Mouse (Mus musculus) stomach, postnatal 0 days (tissue): ENCODE results near the gene Zhx3.

Experiments
- CTCF ChIP-seq: IDR thresholded peaks from 2 replicates; pipeline ENCODE4 v1.5.1; 2016; ENCODE audit warnings: antibody characterized with exemption, low read depth, mild to moderate bottlenecking, moderate library complexity
- EP300 ChIP-seq: optimal IDR thresholded peaks from 2 replicates; pipeline ENCODE3; 2016; ENCODE audit warnings: antibody characterized with exemption

DNA sequence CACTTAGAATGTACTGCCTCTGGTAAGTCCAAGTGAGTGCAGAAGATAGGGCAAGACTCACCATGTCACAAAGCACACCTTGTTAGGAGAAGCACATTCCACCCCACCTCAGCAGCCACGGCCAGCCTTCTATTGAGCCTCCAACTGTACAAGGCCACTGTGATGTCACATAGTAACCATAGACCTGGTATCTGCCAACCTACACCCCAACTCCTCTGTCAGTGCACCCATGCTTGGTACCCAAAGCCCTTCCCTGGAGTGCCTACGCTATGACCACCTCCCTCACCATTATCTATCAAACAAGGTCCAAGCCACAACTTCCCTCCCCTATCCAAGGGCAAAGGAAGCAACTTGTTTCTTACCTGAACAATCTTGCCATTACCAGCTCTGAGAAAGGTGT is 103.8 kb downstream of the Zhx3 start:
- TF ChIP-seq EP300 (no peak), CTCF (no peak)
